Mouse (Mus musculus) embryonic facial prominence, embryonic 13.5 days (tissue): ENCODE measurements around the gene Aass. TPM values are rescaled to one million over a fixed set of nuclear protein-coding genes. Genes with fewer than 3 reads are reported as not detected.

ENCODE experiments used
- ATAC-seq: fragments of 200-750 bp; cut with Nextera tagmentation; 2 replicates; pipeline ENCODE4 v1.8.0; 2017; ENCODE audit warnings: low read depth; ENCODE audit not compliant: insufficient number of reproducible peaks, insufficient read depth, low FRiP score, low TSS enrichment
- H3K27ac ChIP-seq: fragments of 300-500 bp; sonication (generic); 2 replicates; pipeline ENCODE4 v1.5.1; 2015; ENCODE audit warnings: moderate library complexity, mild to moderate bottlenecking, inconsistent platforms
- H3K27me3 ChIP-seq: fragments of 300-500 bp; sonication (generic); 2 replicates; pipeline ENCODE4 v1.6.1; 2015; ENCODE audit warnings: mild to moderate bottlenecking, inconsistent platforms
- H3K36me3 ChIP-seq: fragments of 300-500 bp; sonication (generic); 2 replicates; pipeline ENCODE4 v1.6.1; 2015; ENCODE audit warnings: mild to moderate bottlenecking, inconsistent platforms
- H3K4me1 ChIP-seq: fragments of 300-500 bp; sonication (generic); 2 replicates; pipeline ENCODE4 v1.6.1; 2015; ENCODE audit warnings: inconsistent platforms
- H3K4me2 ChIP-seq: fragments of 300-500 bp; sonication (generic); 2 replicates; pipeline ENCODE4 v1.6.1; 2015; ENCODE audit warnings: moderate library complexity, mild to moderate bottlenecking, inconsistent platforms
- H3K4me3 ChIP-seq: fragments of 300-500 bp; sonication (generic); 2 replicates; pipeline ENCODE4 v1.5.1; 2015; ENCODE audit warnings: mild to moderate bottlenecking, inconsistent platforms
- H3K9ac ChIP-seq: fragments of 300-500 bp; sonication (generic); 2 replicates; pipeline ENCODE4 v1.6.1; 2015; ENCODE audit warnings: mild to moderate bottlenecking, inconsistent platforms
- H3K9me3 ChIP-seq: fragments of 300-500 bp; sonication (generic); 2 replicates; pipeline ENCODE4 v1.6.1; 2016; ENCODE audit warnings: inconsistent platforms
- WGBS: fragments of 180-500 bp; shearing (Covaris S2); methylation state at CpG from one replicate; pipeline ENCODE4 v1.1.7; 2015; ENCODE audit warnings: mixed read lengths; 5-methylcytosine and 5-hydroxymethylcytosine counted together
- polyA plus RNA-seq: library from polyadenylated mRNA; unstranded; fragments of >200 nt; fragmentation: Nextera tagmentation; extraction: Ambion mirVana; gene quantifications from 2 replicates; pipeline ENCODE4 v1.2.1, GENCODE M21; 2015

The Aass gene
- polyA plus RNA-seq, 1 experiment from 2014 or later: 4.5 TPM

DNA sequence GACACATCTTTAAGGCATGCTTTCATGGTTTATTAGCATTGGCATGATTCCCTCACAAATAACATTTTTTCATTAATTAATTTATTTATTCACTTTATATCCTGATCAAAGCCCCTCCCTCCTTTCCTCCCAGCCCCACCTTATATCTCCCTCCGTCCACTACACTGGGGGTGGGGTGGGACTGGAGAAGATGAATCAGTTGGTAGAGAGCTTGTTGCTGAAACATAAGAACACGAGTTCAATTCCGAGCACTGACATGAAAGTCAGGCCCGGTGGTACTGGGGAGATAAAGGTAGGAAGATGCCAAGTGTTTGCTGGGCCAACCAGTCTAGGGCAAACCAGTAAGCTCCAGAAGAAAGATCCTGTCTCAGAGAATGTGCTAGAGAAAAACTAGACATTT is 84.0 kb downstream of the Aass start:
- H3K9ac ChIP-seq: no peak overlapping the region
- 88% methylated on average over 4 of the region's 4 CpGs for WGBS

DNA sequence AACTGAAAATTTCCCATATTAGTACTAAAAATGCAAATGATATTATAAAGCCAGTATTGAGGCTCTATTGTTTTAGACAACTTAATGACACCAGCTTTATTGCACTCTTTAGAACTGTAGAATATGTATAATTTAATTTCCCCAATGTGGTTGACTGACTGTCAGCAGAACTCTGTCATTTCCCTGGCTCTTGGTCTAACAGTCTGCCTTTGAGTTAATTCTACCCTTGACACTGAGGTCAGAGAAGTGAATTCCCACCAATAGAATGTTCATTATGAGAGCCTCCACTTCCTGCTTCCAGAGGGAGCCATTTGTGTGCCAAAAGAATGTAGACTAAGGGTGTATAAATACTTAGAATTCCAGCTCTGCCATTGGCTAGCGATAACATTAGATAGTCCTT is 104.5 kb downstream of the Aass start:
- Histone ChIP-seq H3K4me3 (no peak overlapping the region), H3K27me3 (no peaks in the 10 kb centered on the region), H3K9me3 (no peaks in the 10 kb centered on the region), H3K36me3 (0 out of 2 replicates have a peak, but pooled peaks cover 3% of the 10 kb centered on the region), H3K9ac (no peak overlapping the region), H3K4me1 (no peaks in the 10 kb centered on the region), H3K4me2 (no peak overlapping the region), H3K27ac (no peak overlapping the region)
- WGBS: 67% methylated on average over 1 of the region's 1 CpGs
- no peak for ATAC-seq

More for the DNA sequence above, 84.0 kb downstream of the Aass start:
- ATAC-seq: no peak
- Histone ChIP-seq H3K4me1 (no peaks in the 10 kb centered on the region), H3K9me3 (no peaks in the 10 kb centered on the region), H3K4me2 (no peak overlapping the region), H3K36me3 (peaks cover 7% of the 10 kb centered on the region), H3K27me3 (no peaks in the 10 kb centered on the region), H3K4me3 (no peak overlapping the region), H3K27ac (no peak overlapping the region)

Other genes with a start within 250 kb of the Aass start
- 9.3 and 19.0 TPM in 2 replicates for gene Fezf1, start 115.4 kb upstream of the Aass start, polyA plus RNA-seq